Mouse (Mus musculus): ENCODE results near the gene Ak6.

DNA sequence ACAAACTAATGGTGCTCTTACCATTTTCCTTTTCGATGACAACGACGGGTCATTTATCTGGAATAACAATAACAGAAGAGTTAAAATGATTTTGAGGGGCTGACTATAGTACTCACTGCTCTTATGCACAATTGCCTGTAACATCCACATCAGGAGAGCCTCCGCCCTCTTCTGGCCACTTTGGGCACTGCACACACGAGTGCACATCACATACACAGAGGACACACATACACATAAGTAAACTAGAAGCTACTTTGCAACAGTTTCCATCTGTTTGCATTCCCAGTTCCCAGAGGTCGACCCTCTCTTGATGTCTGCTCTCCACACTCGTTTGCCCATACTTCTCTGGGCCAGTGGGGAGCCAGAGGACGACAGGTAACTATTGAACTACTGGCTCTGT, 43.0 kb upstream of the Ak6 start:
- TF ChIP-seq CTCF (IDR thresholded peaks at IDR 0.05; ENCODE audit: control insufficient read depth, insufficient read depth, insufficient replicate concordance, low read depth, low read length) (peak; percentile 72; the same call in 1 of the 2 replicates), POLR2A (IDR thresholded peaks at IDR 0.05; ENCODE audit: control insufficient read depth, low read depth, low read length) (no peak)
